Mouse (Mus musculus) induced T-regulatory cell, adult 2 months (primary cell): ENCODE data around the gene B3galnt1.

ENCODE experiments used
- DNase-seq: peaks from one replicate; pipeline ENCODE4 v3.0.0-alpha.2; 2012; ENCODE audit warnings: low read depth

Gene B3galnt1

GRCm38 (mm10) chr3:69563406-69563805, 35.4 kb downstream of the B3galnt1 start:
- no peak for DNase-seq

- DNase-seq, result no peak
These were observed 37.1 kb downstream of the B3galnt1 start for GRCm38 (mm10) chr3:69561686-69562085.

- no peak for DNase-seq
These were observed 38.8 kb downstream of the B3galnt1 start for GRCm38 (mm10) chr3:69559975-69560330.

GRCm38 (mm10) chr3:69559316-69559974, 39.3 kb downstream of the B3galnt1 start:
- DNase-seq, result no peak

GRCm38 (mm10) chr3:69556092-69556778, 42.5 kb downstream of the B3galnt1 start:
- no peak for DNase-seq

GRCm38 (mm10) chr3:69555511-69555910, 43.2 kb downstream of the B3galnt1 start:
- DNase-seq, result no peak

- DNase-seq, result no peak
These were observed 49.2 kb downstream of the B3galnt1 start for GRCm38 (mm10) chr3:69549602-69550001.

GRCm38 (mm10) chr3:69548704-69549455, 49.9 kb downstream of the B3galnt1 start:
- no peak for DNase-seq

GRCm38 (mm10) chr3:69545017-69545416, 53.7 kb downstream of the B3galnt1 start:
- no peak for DNase-seq

GRCm38 (mm10) chr3:69543730-69544129, 55.0 kb downstream of the B3galnt1 start:
- no peak for DNase-seq

GRCm38 (mm10) chr3:69542962-69543361, 55.8 kb downstream of the B3galnt1 start:
- no peak for DNase-seq

GRCm38 (mm10) chr3:69535941-69536647, 62.7 kb downstream of the B3galnt1 start:
- no peak for DNase-seq

- DNase-seq, result no peak
These were observed 63.3 kb downstream of the B3galnt1 start for GRCm38 (mm10) chr3:69535486-69535885.

GRCm38 (mm10) chr3:69532687-69533086, 66.1 kb downstream of the B3galnt1 start:
- DNase-seq, result no peak

GRCm38 (mm10) chr3:69531511-69531910, 67.2 kb downstream of the B3galnt1 start:
- no peak for DNase-seq

GRCm38 (mm10) chr3:69529576-69529975, 69.2 kb downstream of the B3galnt1 start:
- no peak for DNase-seq

GRCm38 (mm10) chr3:69527384-69527783, 71.4 kb downstream of the B3galnt1 start:
- no peak for DNase-seq

GRCm38 (mm10) chr3:69525072-69525529, 73.7 kb downstream of the B3galnt1 start:
- peak; percentile 28 for DNase-seq

- DNase-seq, result no peak
These were observed 74.2 kb downstream of the B3galnt1 start for GRCm38 (mm10) chr3:69524356-69525071.
